Mouse (Mus musculus) cerebellum, postnatal 10 days (tissue): ENCODE measurements around the gene Gm36210.

ENCODE experiments used
- DNase-seq, 2 experiments: peaks; one replicate each; pipeline ENCODE4 v3.0.0; 2021; ENCODE audit warnings: mixed read lengths in 2 of 2

The Gm36210 gene

DNA sequence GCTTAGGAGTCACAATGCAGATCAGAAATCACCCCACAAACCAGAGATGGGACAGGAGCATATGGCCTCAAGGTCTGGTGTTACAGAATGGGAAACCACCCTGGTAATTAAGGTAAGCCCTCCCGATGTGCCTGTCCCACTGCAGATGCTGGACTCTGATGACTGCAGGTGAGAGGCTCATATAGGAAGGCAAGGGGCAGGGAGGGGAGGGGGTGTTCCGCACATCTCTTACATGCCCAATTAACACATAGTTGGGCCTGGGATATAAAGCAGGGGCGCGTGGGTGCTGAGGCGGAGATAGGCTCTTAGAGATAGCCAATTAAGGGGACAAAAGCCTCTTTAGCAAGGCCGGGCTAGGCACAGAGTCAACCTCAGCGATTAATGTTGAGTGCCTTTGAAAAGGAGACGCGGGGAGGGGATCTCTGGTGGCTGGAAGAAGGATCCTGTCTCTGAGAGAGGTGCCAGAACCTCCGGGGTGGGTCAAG is at the start of gene Gm36210:
Gene Gm36210 (minus strand): TSS at position 51 of the 485 bp plus-strand sequence.
- no peak for DNase-seq

DNA sequence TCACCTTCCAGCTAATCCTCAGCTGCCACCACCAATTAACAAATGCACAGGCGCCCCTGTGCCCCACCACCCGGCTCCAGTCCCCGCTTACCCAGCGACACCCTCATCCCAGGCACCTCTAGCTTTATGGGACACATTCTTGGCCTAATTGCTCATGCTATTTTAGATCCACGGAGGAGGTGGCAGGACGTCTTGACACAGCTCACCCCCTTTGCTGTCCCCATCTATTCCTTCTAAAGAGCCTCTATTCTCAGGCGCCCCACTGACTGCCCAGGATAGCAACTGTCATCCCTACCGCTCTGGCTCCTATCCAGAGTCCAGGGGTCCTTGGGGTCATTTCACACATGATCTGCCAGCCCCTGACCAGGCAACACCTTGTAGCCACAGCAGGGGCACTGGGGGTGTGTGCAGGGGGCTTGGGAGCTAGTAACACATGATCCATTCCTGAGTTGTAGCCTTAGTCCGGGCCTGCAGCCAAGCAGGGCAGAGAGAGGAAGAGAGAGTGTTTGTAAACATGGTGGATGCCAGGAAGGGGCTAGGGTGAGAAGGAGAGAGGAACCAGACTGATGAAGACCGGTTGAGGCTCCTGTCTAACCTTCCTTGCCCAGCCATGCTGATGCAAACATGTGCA is 47.6 kb upstream of the Gm36210 start:
- peak; percentile 48 to 61 for DNase-seq

GRCm38 (mm10) chr7:4950561-4951342 is 44.4 kb upstream of the Gm36210 start:
- DNase-seq, result no peak

- DNase-seq, result no peak
These were observed 42.1 kb upstream of the Gm36210 start for GRCm38 (mm10) chr7:4948386-4948785.

GRCm38 (mm10) chr7:4947855-4948254 is 41.5 kb upstream of the Gm36210 start:
- peak; percentile 45 to 60 for DNase-seq

DNA sequence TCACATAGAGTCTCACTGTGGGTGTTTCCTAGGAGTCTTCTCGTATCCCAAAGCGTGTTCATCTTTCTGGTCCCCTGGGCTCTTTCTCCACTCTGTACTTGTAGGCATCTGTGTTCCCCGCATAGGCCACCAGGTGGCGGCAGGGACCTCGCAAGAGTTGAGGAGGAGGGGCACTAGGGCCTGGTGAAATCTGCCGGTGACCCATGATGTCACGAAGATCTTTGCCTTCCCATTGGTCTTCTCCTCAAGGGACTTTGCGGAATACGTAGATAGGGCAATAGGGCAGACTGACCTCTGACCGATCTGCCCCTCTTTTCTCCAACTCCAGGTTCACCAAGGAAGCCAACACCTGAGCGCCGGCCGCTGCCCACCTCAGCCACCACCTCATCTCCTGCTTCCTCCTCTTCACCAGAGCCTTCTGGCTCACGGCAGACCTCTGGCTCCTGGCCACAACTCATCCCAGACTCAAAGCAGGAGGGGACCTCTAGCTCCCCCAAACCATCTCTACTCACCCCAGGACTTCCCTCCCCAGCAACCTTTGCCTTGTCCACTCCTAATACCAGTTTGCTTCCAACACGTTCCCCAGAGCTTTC is 37.0 kb upstream of the Gm36210 start:
- peak; percentile 96 to 98 for DNase-seq

- no peak for DNase-seq
These were observed 36.4 kb upstream of the Gm36210 start for GRCm38 (mm10) chr7:4942673-4943072.

DNA sequence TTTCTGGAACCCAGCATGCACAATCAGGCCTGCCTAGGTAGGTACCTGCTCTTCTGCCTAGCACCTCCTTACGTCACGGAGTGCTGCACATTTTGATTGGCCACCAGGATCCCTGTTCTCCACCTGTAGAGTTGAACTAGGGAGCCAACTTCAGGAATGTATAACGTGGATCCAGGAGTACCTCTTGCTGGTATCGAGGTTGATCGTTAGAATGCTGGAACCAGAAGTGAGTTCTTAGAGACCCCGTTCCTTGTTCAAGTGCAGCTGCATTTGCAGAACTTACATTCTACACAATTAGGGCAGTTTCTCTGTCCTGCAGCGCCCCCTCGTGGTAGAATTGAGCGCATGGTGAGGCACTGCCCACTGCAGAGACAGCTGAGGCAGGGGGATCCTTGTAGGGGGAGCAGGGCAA is 33.8 kb upstream of the Gm36210 start:
- DNase-seq, result peak; percentile 87 to 89

- peak; percentile 88 to 90 for DNase-seq
These were observed 32.1 kb upstream of the Gm36210 start for GRCm38 (mm10) chr7:4938456-4938855.

DNA sequence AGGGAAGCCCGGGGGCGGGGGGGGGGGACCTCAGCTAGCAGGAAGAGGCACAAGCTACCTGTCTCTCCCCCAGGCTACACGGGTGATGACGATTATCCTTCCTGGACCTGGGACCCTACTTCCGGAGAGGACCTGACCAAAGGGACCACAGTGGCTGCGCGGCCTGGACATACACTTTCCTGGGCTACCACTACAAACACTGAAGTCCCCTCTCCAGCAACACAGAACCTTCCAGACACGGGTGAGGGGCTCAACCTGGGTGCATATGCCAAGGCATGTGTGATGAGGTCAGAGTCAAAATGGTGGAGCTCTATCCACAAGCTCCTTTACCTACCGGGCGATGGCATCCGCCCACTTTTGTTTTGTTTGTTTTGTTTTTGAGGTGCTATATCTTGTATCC is 31.1 kb upstream of the Gm36210 start:
- no peak for DNase-seq

DNA sequence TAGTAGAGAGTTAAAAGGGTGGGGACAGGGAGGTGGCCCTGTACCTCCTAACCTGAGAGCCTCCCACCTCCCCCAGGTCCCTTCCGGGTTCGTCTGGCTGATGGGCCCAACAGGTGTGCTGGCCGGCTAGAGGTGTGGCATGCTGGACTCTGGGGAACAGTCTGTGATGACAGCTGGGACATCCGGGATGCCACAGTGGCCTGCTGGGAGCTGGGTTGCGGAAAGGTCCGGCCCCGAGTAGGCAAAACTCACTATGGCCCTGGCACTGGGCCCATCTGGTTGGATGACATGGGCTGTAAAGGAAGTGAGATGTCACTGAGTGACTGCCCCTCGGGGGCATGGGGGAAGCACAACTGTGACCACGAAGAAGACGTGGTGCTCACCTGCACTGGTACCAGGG is 30.5 kb upstream of the Gm36210 start:
- no peak for DNase-seq

DNA sequence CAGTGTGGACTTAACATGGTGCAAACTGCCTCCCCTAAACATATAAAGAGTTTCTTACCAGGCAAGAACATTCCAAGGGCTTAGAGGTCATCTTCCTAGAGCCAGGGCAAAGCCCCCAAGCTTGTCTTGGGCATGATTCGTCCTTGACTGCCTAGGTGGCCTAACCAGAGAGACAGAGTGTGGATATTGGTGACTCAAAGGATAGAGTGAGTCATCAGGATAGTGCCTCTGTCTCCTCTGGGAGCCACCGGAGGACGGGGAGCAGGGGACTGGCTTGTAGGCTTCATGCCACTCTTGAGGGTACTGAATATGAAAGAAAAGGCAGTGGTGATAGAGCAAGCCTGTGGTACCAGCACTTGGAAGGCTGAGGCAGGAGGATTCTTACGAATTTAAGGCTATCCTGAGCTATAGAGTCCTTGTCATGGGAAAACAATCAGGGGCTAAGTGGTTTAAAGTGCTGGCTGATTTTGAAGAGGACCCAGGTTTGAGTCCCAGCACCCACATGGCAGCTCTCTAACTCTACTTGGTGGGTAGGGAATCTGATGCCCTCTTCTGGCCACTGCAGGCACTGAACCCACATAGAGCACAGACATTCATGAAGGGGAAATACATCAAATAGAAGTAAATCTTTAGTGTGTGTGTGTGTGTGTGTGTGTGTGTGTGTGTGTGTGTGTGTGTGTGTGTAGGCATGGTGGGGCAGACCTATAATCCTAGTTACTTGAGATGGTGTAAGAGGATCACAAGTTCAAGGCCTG is 28.0 kb upstream of the Gm36210 start:
- no peak for DNase-seq

- DNase-seq, result peak; percentile 48 to 64
These were observed 26.8 kb upstream of the Gm36210 start for GRCm38 (mm10) chr7:4933103-4933502.

DNA sequence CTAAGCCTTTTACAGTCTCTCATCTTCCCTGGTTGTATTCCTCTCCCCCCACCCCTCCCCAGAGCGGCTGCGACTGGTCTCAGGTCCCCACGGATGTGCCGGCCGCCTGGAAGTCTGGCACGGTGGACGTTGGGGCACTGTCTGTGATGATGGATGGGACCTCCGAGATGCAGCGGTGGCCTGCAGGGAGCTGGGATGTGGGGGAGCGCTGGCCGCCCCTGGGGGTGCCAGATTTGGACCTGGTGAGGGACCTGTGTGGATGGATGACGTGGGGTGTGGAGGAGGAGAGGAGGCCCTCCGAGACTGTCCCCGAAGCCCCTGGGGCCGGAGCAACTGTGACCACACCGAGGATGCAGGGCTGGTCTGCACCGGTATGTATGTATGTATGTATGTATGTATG is 22.0 kb upstream of the Gm36210 start:
- no peak for DNase-seq

DNA sequence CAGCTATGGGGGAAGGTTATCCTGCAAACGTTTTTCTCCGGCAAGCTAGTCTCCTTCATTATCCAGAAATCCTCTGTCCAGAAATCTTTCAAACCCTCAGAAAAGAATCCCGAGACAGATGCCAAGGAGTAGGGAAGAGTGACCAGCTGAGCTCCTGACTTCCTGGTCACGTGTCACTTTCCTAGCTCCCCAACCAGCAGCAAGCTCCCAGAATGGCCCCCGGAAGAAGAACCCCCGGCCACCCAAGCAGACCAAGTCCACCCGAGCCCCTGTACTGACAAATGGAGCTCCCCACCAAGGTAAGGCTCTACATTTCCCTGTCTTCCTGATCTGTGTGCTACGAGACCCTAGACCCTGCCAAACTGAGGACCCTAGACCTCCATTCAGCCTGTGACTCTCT is 21.4 kb upstream of the Gm36210 start:
- no peak for DNase-seq

DNA sequence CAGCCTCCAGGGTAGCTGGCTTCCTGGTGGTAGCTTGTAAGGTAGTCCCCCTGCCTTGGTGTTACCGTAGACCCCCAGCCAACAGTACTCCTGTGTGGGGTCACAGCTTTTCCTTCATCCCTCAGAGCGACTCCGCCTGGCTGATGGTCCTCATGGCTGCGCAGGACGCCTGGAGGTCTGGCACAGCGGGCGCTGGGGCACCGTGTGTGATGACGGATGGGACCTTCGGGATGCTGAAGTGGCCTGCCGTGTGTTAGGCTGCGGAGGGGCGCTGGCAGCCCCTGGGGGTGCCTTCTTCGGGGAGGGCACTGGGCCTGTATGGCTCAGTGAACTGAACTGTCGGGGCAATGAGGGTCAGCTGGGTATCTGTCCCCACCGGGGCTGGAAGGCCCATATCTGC is 20.5 kb upstream of the Gm36210 start:
- no peak for DNase-seq

DNA sequence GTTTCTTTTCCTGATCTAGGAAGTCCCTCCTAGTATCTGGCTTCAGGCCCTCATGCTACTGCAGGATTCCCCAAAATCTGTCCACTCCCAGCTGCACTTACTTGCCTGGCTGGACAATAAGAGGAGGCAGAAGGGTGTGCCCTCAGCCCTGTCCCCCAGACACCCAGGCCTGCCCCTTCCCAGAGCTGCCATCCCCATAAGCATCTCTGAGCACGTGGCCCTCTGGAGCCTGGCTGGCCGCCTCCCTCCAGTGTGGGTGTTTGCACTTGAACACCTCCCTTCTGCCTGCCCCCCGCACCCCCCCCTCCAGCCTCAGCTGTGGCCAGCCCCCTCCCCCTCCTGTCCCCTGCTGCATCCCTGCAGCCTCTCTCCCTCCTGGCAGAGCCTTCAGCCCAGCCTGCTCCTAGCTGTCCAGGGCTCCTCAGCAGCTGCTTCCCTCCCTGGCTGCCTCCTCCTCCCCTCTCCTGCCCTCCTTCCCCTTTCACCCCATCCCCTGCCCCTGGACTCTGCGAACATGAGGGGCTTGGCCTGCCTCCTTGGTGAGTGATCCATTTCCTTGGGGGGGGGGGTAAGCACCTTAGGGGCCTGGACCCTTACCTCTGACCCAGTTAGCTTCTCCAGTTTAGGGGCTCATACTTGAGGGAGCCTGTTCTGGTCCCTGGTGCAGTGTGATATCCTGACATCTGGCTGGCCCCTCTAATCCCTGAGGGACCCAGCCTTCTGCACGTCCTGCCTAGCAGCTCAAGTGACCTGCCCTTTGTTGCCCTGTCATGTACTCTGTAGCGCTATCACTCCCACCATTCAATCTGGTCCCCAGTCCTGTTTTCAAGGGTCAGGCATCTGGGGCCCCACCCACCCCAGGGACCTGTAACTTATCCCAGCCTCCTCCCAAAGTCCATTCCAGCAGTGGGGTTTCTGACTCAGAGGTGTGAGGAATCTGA is 19.4 kb upstream of the Gm36210 start, which contains the start of gene Ssc5d:
Gene Ssc5d (plus strand): TSS at position 345 of the 941 bp plus-strand sequence.
- peak; percentile 58 to 72 for DNase-seq

DNA sequence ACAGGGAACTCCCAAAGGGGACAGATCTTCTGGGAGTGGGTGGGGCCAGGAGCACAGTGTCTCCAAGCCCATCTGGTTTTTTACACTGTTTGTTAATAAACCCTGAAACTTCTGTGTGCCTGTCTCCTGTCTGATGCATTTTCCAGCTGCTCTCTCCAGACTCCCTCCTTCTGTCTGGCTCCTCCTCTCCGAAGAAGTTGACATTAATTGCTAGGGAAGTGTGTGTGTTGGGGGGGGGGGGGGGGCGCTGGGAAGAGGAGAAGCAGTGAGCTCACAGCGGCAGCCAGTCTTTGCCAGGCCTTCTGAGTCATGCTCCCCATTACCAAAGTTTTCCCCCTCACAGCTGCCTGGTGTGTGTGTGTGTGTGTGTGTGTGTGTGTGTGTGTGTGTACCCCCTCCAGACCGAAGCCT is 18.6 kb upstream of the Gm36210 start:
- no peak for DNase-seq

- DNase-seq, result no peak
These were observed 18.2 kb upstream of the Gm36210 start for GRCm38 (mm10) chr7:4924483-4924882.

- DNase-seq, result peak; percentile 75 to 76
These were observed 17.5 kb upstream of the Gm36210 start for GRCm38 (mm10) chr7:4923586-4924364.
